Mouse (Mus musculus): ENCODE results near the gene Kctd12. TPM values are rescaled to one million over a fixed set of nuclear protein-coding genes. Genes with fewer than 3 reads are reported as not detected.
A peak's percentile ranks its signal among the peaks of the same experiment; 100 is the strongest.

Gene Kctd12
- 10 to 100 TPM; 31.1 to 39.0 TPM for total RNA-seq (2021)
- long read RNA-seq, experiment 1, full-length matches to known transcripts: 3 of 4 reads
- long read RNA-seq, experiment 1, partial matches to known transcripts: 0 of 4 reads
- long read RNA-seq, experiment 1, other reads (novel, unspliced or antisense): 1 of 4 reads
- long read RNA-seq, experiment 2, full-length matches to known transcripts: 4 of 5 reads
- long read RNA-seq, experiment 2, partial matches to known transcripts: 0 of 5 reads
- long read RNA-seq, experiment 2, other reads (novel, unspliced or antisense): 1 of 5 reads

- DNase-seq: peak; percentile 84
These were observed at the start of gene Kctd12 for GRCm38 (mm10) chr14:102982627-102983540. Kctd12 (minus strand) TSS chr14:102982637.

- DNase-seq: no peak
These were observed 46.8 kb upstream of the Kctd12 start for GRCm38 (mm10) chr14:103029203-103029602.

GRCm38 (mm10) chr14:103020046-103020445 is 37.6 kb upstream of the Kctd12 start:
- no peak for DNase-seq

GRCm38 (mm10) chr14:103017009-103017408 is 34.6 kb upstream of the Kctd12 start:
- DNase-seq: no peak

GRCm38 (mm10) chr14:103012563-103013150 is 30.2 kb upstream of the Kctd12 start:
- DNase-seq: peak; percentile 43

GRCm38 (mm10) chr14:103011782-103012181 is 29.3 kb upstream of the Kctd12 start:
- DNase-seq: peak; percentile 28

- no peak for DNase-seq
These were observed 25.3 kb upstream of the Kctd12 start for GRCm38 (mm10) chr14:103007737-103008136.

GRCm38 (mm10) chr14:102994662-102995561 is 12.5 kb upstream of the Kctd12 start:
- peak; percentile 77 for DNase-seq

GRCm38 (mm10) chr14:102990765-102991164 is 8.3 kb upstream of the Kctd12 start:
- DNase-seq: no peak

- DNase-seq: peak; percentile 55
These were observed 7.4 kb upstream of the Kctd12 start for GRCm38 (mm10) chr14:102989866-102990265.

GRCm38 (mm10) chr14:102989254-102989653 is 6.8 kb upstream of the Kctd12 start:
- no peak for DNase-seq

- DNase-seq: no peak
These were observed 5.2 kb upstream of the Kctd12 start for GRCm38 (mm10) chr14:102987626-102988025.

GRCm38 (mm10) chr14:102983686-102984085 is 1.2 kb upstream of the Kctd12 start:
- no peak for DNase-seq

- no peak for DNase-seq
These were observed 316 bp downstream of the Kctd12 start for GRCm38 (mm10) chr14:102982016-102982626.

- DNase-seq: peak; percentile 55
These were observed 909 bp downstream of the Kctd12 start for GRCm38 (mm10) chr14:102981441-102982015.

GRCm38 (mm10) chr14:102980986-102981385 is 1.5 kb downstream of the Kctd12 start:
- DNase-seq: no peak

GRCm38 (mm10) chr14:102980481-102980880 is 2.0 kb downstream of the Kctd12 start:
- peak; percentile 26 for DNase-seq

GRCm38 (mm10) chr14:102979831-102980230 is 2.6 kb downstream of the Kctd12 start:
- DNase-seq: no peak

GRCm38 (mm10) chr14:102975865-102976264 is 6.6 kb downstream of the Kctd12 start:
- DNase-seq: no peak

GRCm38 (mm10) chr14:102968824-102969223 is 13.6 kb downstream of the Kctd12 start:
- DNase-seq: no peak

GRCm38 (mm10) chr14:102966241-102966640 is 16.2 kb downstream of the Kctd12 start:
- no peak for DNase-seq

All from gastrocnemius, postnatal 10 days (tissue).